Comparison of ENCODE assay signal across 16 mouse cellular contexts in the genomic region with DNA sequence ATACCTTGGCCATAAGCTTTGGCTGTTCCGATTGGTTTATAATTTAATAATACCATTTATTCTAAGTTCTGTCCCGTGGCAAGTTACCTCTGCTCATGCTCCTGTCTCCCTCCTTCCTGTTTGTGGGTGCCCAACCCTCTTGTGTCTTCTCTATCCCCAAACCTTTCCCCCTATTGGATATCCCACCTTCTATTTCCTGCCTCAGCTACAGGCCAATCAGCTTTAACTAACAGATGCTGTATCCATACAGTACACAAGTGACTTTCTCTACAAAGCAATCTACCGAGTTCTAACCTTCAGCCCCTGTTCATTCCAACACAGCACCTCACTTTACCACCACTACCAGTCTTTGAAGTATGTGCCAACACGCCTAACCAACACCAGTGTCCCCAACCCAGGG. TPM values are rescaled to one million over a fixed set of nuclear protein-coding genes. Genes with fewer than 3 reads are reported as not detected.
A peak's percentile ranks its signal among the peaks of the same experiment; 100 is the strongest.
DNase-seq lines count a peak whose midpoint lies in the region; ATAC-seq and TF ChIP-seq lines count a peak whose summit lies in the region.
"Had no signal": no experiment of that assay in that cellular context is flagged by ENCODE, and none has a peak within 500 bp of the region (broad histone marks: within the 10 kb centered on the region; RNA-seq: fewer than 3 reads in every experiment).

No protein-coding gene starts in this region.

- 0 out of 2 replicates have a peak overlapping the region, but pooled peaks have one; percentile 4 for H3K4me3 ChIP-seq in heart, embryonic 13.5 days
- peak overlapping the region; percentile 2; the same call in 1 of the 2 replicates for H3K4me3 ChIP-seq in midbrain, embryonic 12.5 days
- no peak overlapping the region for H3K4me3 ChIP-seq in midbrain, embryonic 13.5 days (replicated peaks)
- peak overlapping the region; percentile 9; the same call in 1 of the 2 replicates for H3K4me3 ChIP-seq in embryonic fibroblast, embryonic 13.5 days (ENCODE audit: insufficient read depth, low read length)
- no peak overlapping the region for H3K4me3 ChIP-seq in stomach, postnatal 0 days (ENCODE audit: low read depth, low read length)
- H3K4me3 ChIP-seq: hindbrain, embryonic 13.5 days had no signal

- no peak for DNase-seq in heart, postnatal 14 days
- DNase-seq in stomach, postnatal 0 days (ENCODE audit: low spot score) = no peak
- DNase-seq in thymus, postnatal 0 days (ENCODE audit: low spot score) = no peak
- DNase-seq in layer of hippocampus, adult 8-10 months (ENCODE audit: low spot score in 2 of 2) = no peak
- DNase-seq: adrenal gland, adult 8-10 months; cerebellum, postnatal 14 days; kidney, adult 8-10 months; thymus, postnatal 4 days had no signal

- H3K4me1 ChIP-seq in heart, embryonic 13.5 days = peaks cover 40% of the 10 kb centered on the region
- H3K4me1 ChIP-seq in midbrain, embryonic 12.5 days = peaks cover 20% of the 10 kb centered on the region; the same call in 1 of the 2 replicates
- H3K4me1 ChIP-seq in midbrain, embryonic 13.5 days (replicated peaks) = peaks cover 32% of the 10 kb centered on the region
- peaks cover 12% of the 10 kb centered on the region; the same call in 1 of the 2 replicates for H3K4me1 ChIP-seq in embryonic fibroblast, embryonic 13.5 days (ENCODE audit: control insufficient read depth, insufficient read depth, low read length)
- H3K4me1 ChIP-seq in stomach, postnatal 0 days (replicated peaks; ENCODE audit: control insufficient read depth, insufficient read depth) = no peaks in the 10 kb centered on the region

- no peak for ATAC-seq in heart, embryonic 13.5 days (ENCODE audit: extremely low read depth, insufficient number of reproducible peaks, low FRiP score, low TSS enrichment)
- no peak for ATAC-seq in midbrain, embryonic 12.5 days (ENCODE audit: low FRiP score, low read depth)
- no peak for ATAC-seq in midbrain, embryonic 13.5 days
- ATAC-seq in stomach, postnatal 0 days (ENCODE audit: low FRiP score, low TSS enrichment) = no peak

- TF ChIP-seq EP300 in stomach, postnatal 0 days (optimal IDR thresholded peaks at IDR 0.05) = no peak

- TF ChIP-seq CTCF in embryonic fibroblast, embryonic 13.5 days (IDR thresholded peaks at IDR 0.05; ENCODE audit: borderline replicate concordance, insufficient read depth, low read length) = no peak
- no peak for TF ChIP-seq CTCF in stomach, postnatal 0 days (IDR thresholded peaks at IDR 0.05; ENCODE audit: low read depth)

- intact Hi-C loops in heart, postnatal 14 days (cut with DNase I) = loop anchor here (5.0 kb wide), 1 partner anchor 66 kb away; the partner anchor contains the start of gene Exosc10

- 76% methylated on average over 4 of the region's 4 CpGs for WGBS in heart, embryonic 13.5 days
- 93% methylated on average over 4 of the region's 4 CpGs for WGBS in midbrain, embryonic 12.5 days
- WGBS in midbrain, embryonic 13.5 days = 87% methylated on average over 4 of the region's 4 CpGs
- whole genome bisulfite sequencing in stomach, postnatal 0 days = 77% methylated on average over 4 of the region's 4 CpGs

- H3K9me3 ChIP-seq in heart, embryonic 13.5 days = no peaks in the 10 kb centered on the region
- H3K9me3 ChIP-seq in midbrain, embryonic 12.5 days = no peaks in the 10 kb centered on the region
- H3K9me3 ChIP-seq in midbrain, embryonic 13.5 days = no peaks in the 10 kb centered on the region
- no peaks in the 10 kb centered on the region for H3K9me3 ChIP-seq in stomach, postnatal 0 days (ENCODE audit: control insufficient read depth, low read length)
- H3K9me3 ChIP-seq: hindbrain, embryonic 13.5 days had no signal

- H3K27ac ChIP-seq in heart, embryonic 13.5 days (replicated peaks) = no peak overlapping the region
- no peak overlapping the region for H3K27ac ChIP-seq in midbrain, embryonic 12.5 days (replicated peaks)
- H3K27ac ChIP-seq in midbrain, embryonic 13.5 days = no peak overlapping the region
- no peak overlapping the region for H3K27ac ChIP-seq in embryonic fibroblast, embryonic 13.5 days (ENCODE audit: insufficient read depth, low read length)
- no peak overlapping the region for H3K27ac ChIP-seq in stomach, postnatal 0 days (replicated peaks)
- H3K27ac ChIP-seq: hindbrain, embryonic 13.5 days; macrophage had no signal

- 0 out of 2 replicates have a peak overlapping the region, but pooled peaks have one; percentile 2 for H3K9ac ChIP-seq in heart, embryonic 13.5 days
- H3K9ac ChIP-seq in midbrain, embryonic 12.5 days (replicated peaks) = no peak overlapping the region
- H3K9ac ChIP-seq in midbrain, embryonic 13.5 days (replicated peaks) = no peak overlapping the region
- 0 out of 2 replicates have a peak overlapping the region, but pooled peaks have one; percentile 23 for H3K9ac ChIP-seq in stomach, postnatal 0 days (ENCODE audit: low read length)
- H3K9ac ChIP-seq: hindbrain, embryonic 13.5 days had no signal

- H3K36me3 ChIP-seq in heart, embryonic 13.5 days = peaks cover 65% of the 10 kb centered on the region
- peaks cover 62% of the 10 kb centered on the region for H3K36me3 ChIP-seq in midbrain, embryonic 12.5 days
- H3K36me3 ChIP-seq in midbrain, embryonic 13.5 days = peaks cover 63% of the 10 kb centered on the region
- H3K36me3 ChIP-seq in stomach, postnatal 0 days (ENCODE audit: control insufficient read depth, insufficient read depth, low read length) = peaks cover 26% of the 10 kb centered on the region

- TF ChIP-seq POLR2A in embryonic fibroblast, embryonic 13.5 days (IDR thresholded peaks at IDR 0.05; ENCODE audit: low read depth, low read length) = no peak

- no peaks in the 10 kb centered on the region for H3K27me3 ChIP-seq in heart, embryonic 13.5 days (replicated peaks)
- no peaks in the 10 kb centered on the region for H3K27me3 ChIP-seq in midbrain, embryonic 12.5 days
- no peaks in the 10 kb centered on the region for H3K27me3 ChIP-seq in midbrain, embryonic 13.5 days
- no peaks in the 10 kb centered on the region for H3K27me3 ChIP-seq in stomach, postnatal 0 days (ENCODE audit: control insufficient read depth, insufficient read depth, low read length)
- H3K27me3 ChIP-seq: hindbrain, embryonic 13.5 days had no signal

- no peak overlapping the region for H3K4me2 ChIP-seq in heart, embryonic 13.5 days
- H3K4me2 ChIP-seq in midbrain, embryonic 12.5 days (replicated peaks) = no peak overlapping the region
- H3K4me2 ChIP-seq in midbrain, embryonic 13.5 days (replicated peaks) = no peak overlapping the region
- H3K4me2 ChIP-seq in stomach, postnatal 0 days (replicated peaks; ENCODE audit: low read depth) = no peak overlapping the region
- H3K4me2 ChIP-seq: hindbrain, embryonic 13.5 days had no signal

RNA-seq across cellular contexts. Expression of gene Tardbp, which starts 3.2 kb away (rescaled TPM):
- 170 and 176 TPM in 2 replicates for polyA plus RNA-seq in heart, embryonic 13.5 days (2015; fragmentation: Nextera tagmentation; extraction: Ambion mirVana)
- total RNA-seq in heart, postnatal 14 days (2021) = 100 to 1,000 TPM; 136 to 161 TPM
- 380 and 385 TPM in 2 replicates for polyA plus RNA-seq in midbrain, embryonic 12.5 days (2016; fragmentation: Nextera tagmentation; extraction: Ambion mirVana)
- 283 and 292 TPM in 2 replicates for polyA plus RNA-seq in midbrain, embryonic 13.5 days (2015; fragmentation: Nextera tagmentation; extraction: Ambion mirVana)
- 404 and 424 TPM in 2 replicates for polyA plus RNA-seq in embryonic fibroblast, embryonic 13.5 days (2011; ENCODE audit: insufficient read length, low read depth, missing spikeins)
- polyA plus RNA-seq in stomach, postnatal 0 days (2015; fragmentation: Nextera tagmentation; extraction: Ambion mirVana) = 99.8 and 106 TPM in 2 replicates
- 330 and 343 TPM in 2 replicates for polyA plus RNA-seq in thymus, postnatal 0 days (2015; fragmentation: Nextera tagmentation; extraction: Ambion mirVana)
- 100 to 1,000 TPM; 172 to 235 (median 219) TPM for total RNA-seq in layer of hippocampus, adult 8-10 months (2022)

RNA-seq across cellular contexts. Expression of gene Gm572, which starts 19.5 kb away (rescaled TPM):
- polyA plus RNA-seq in heart, embryonic 13.5 days (2015; fragmentation: Nextera tagmentation; extraction: Ambion mirVana) = 0.17 and 0.28 TPM in 2 replicates
- 1 to 10 TPM; 3.1 to 4.0 TPM for total RNA-seq in heart, postnatal 14 days (2021)
- not detected in 2 replicates for polyA plus RNA-seq in midbrain, embryonic 12.5 days (2016; fragmentation: Nextera tagmentation; extraction: Ambion mirVana)
- not detected in 2 replicates for polyA plus RNA-seq in midbrain, embryonic 13.5 days (2015; fragmentation: Nextera tagmentation; extraction: Ambion mirVana)
- polyA plus RNA-seq in embryonic fibroblast, embryonic 13.5 days (2011; ENCODE audit: insufficient read length, low read depth, missing spikeins) = not detected in 2 replicates
- polyA plus RNA-seq in stomach, postnatal 0 days (2015; fragmentation: Nextera tagmentation; extraction: Ambion mirVana) = 0.10 and 0.16 TPM in 2 replicates
- 0.09 TPM in 1 of 2 replicates, not detected in the other for polyA plus RNA-seq in thymus, postnatal 0 days (2015; fragmentation: Nextera tagmentation; extraction: Ambion mirVana)
- total RNA-seq in layer of hippocampus, adult 8-10 months (2022) = not detected
- total RNA-seq: adrenal gland, adult 8-10 months; layer of hippocampus, postnatal 25 days had no signal
- polyA plus RNA-seq: hindbrain, embryonic 13.5 days; macrophage; stomach, embryonic 14.5 days had no signal

RNA-seq across cellular contexts. Expression of gene Masp2, which starts 21.3 kb away (rescaled TPM):
- 0.48 TPM in 1 of 2 replicates, not detected in the other for polyA plus RNA-seq in heart, embryonic 13.5 days (2015; fragmentation: Nextera tagmentation; extraction: Ambion mirVana)
- total RNA-seq in heart, postnatal 14 days (2021) = under 1 TPM; 0.32 to 0.43 TPM
- polyA plus RNA-seq in midbrain, embryonic 12.5 days (2016; fragmentation: Nextera tagmentation; extraction: Ambion mirVana) = 0.21 TPM in 1 of 2 replicates, not detected in the other
- 0.35 and 0.46 TPM in 2 replicates for polyA plus RNA-seq in midbrain, embryonic 13.5 days (2015; fragmentation: Nextera tagmentation; extraction: Ambion mirVana)
- polyA plus RNA-seq in embryonic fibroblast, embryonic 13.5 days (2011; ENCODE audit: insufficient read length, low read depth, missing spikeins) = not detected in 2 replicates
- polyA plus RNA-seq in stomach, postnatal 0 days (2015; fragmentation: Nextera tagmentation; extraction: Ambion mirVana) = 0.46 and 0.79 TPM in 2 replicates
- 0.34 TPM in 1 of 2 replicates, not detected in the other for polyA plus RNA-seq in thymus, postnatal 0 days (2015; fragmentation: Nextera tagmentation; extraction: Ambion mirVana)
- total RNA-seq in layer of hippocampus, adult 8-10 months (2022) = 1 to 10 TPM; 1.1 to 5.5 (median 2.9) TPM
- polyA plus RNA-seq: stomach, embryonic 14.5 days had no signal

RNA-seq across cellular contexts. Expression of gene Srm, which starts 32.3 kb away (rescaled TPM):
- 122 and 131 TPM in 2 replicates for polyA plus RNA-seq in heart, embryonic 13.5 days (2015; fragmentation: Nextera tagmentation; extraction: Ambion mirVana)
- 10 to 100 TPM; 14.3 to 19.8 TPM for total RNA-seq in heart, postnatal 14 days (2021)
- 146 and 148 TPM in 2 replicates for polyA plus RNA-seq in midbrain, embryonic 12.5 days (2016; fragmentation: Nextera tagmentation; extraction: Ambion mirVana)
- 116 and 128 TPM in 2 replicates for polyA plus RNA-seq in midbrain, embryonic 13.5 days (2015; fragmentation: Nextera tagmentation; extraction: Ambion mirVana)
- polyA plus RNA-seq in embryonic fibroblast, embryonic 13.5 days (2011; ENCODE audit: insufficient read length, low read depth, missing spikeins) = 110 and 114 TPM in 2 replicates
- 109 and 113 TPM in 2 replicates for polyA plus RNA-seq in stomach, postnatal 0 days (2015; fragmentation: Nextera tagmentation; extraction: Ambion mirVana)
- polyA plus RNA-seq in thymus, postnatal 0 days (2015; fragmentation: Nextera tagmentation; extraction: Ambion mirVana) = 163 and 181 TPM in 2 replicates
- total RNA-seq in layer of hippocampus, adult 8-10 months (2022) = 10 to 100 TPM; 66.5 to 78.3 (median 72.2) TPM

Comparison
In these comparisons a context has a peak if more than half of its experiments do, and no peak if none do; other contexts are left out.
1. H3K4me3 ChIP-seq: peak in heart, embryonic 13.5 days (single experiment), midbrain, embryonic 12.5 days (single experiment) and embryonic fibroblast, embryonic 13.5 days (single experiment); none in midbrain, embryonic 13.5 days (single experiment) and stomach, postnatal 0 days (single experiment).
2. H3K9ac ChIP-seq: peak in heart, embryonic 13.5 days (single experiment) and stomach, postnatal 0 days (single experiment); none in midbrain, embryonic 12.5 days (single experiment) and midbrain, embryonic 13.5 days (single experiment).